Mouse (Mus musculus): ENCODE measurements at regions not wholly inside any gene's neighbourhood (a gene's known extent, or its start where the extent isn't known, plus 50 kb on each side); places are given as distances from the start of the nearest gene placed in this dataset.

DNA sequence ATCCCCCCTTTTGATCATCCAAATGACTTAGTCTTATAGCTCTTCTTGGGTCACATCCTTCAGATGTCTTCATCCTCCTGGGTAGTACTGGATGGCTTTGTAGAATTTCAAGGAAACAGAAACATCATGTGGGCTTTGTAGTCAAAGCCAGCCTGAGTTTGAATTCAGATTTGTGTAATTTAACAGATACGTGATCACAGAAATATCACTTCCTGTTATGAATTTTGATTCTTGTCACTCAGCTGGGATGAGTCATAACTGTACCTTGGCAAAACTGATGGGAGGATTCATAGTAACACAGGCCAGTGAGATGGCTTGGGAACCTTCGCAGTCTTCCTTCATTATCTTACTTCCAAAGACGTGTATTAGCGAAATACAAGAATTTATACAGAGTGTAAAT lies 222.2 kb upstream of the 4930412O13Rik start:
- TF ChIP-seq CTCF (IDR thresholded peaks at IDR 0.05; ENCODE audit: low read depth, low read length) (no peak), POLR2A (IDR thresholded peaks at IDR 0.05; ENCODE audit: extremely low read depth, insufficient read depth, low read length) (no peak)
